Mouse (Mus musculus): ENCODE data around the gene Sec16b.

Sec16b gene

DNA sequence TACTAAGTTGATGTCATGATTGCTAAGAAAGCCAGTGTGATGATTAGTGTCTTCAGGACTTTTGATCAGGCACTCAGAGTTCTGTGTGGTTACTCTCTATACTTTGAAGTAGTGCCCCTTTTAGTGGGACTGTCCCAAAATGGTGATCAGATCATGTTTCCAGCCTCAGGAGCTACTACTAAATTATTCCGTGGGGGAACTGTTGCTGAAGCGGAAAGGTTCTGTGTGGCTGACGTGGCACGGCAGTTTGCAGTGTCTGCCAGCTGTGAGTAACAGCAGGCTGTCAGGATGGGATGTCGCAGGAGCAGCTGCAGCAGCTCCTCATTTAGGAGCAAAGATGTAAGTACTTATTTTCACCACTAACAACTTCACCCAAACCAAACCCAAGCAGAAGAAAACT lies at the start of gene Sec16b:
Sec16b (plus strand) TSS at position 207 of the 400 bp plus-strand sequence.
- no peak for DNase-seq

DNA sequence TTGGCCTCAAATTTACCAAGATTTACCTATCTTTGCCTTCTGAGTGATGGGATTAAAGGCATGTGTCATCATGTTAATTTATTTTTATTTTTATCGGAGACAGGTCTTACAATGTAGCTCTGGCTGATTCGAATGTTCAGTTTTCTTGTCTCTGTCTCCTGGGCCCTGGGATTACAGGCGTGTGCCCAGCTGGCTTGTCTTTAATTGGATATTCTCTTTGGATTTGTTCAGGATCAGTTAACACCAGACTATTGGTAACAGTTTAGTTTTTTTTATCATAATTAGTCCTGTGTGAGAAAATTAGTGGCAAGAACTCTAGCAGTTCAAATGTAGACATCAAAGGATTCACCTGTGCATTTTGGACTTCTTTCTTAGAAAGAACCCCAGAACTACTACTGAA lies 48.7 kb upstream of the Sec16b start:
- no peak for DNase-seq

DNA sequence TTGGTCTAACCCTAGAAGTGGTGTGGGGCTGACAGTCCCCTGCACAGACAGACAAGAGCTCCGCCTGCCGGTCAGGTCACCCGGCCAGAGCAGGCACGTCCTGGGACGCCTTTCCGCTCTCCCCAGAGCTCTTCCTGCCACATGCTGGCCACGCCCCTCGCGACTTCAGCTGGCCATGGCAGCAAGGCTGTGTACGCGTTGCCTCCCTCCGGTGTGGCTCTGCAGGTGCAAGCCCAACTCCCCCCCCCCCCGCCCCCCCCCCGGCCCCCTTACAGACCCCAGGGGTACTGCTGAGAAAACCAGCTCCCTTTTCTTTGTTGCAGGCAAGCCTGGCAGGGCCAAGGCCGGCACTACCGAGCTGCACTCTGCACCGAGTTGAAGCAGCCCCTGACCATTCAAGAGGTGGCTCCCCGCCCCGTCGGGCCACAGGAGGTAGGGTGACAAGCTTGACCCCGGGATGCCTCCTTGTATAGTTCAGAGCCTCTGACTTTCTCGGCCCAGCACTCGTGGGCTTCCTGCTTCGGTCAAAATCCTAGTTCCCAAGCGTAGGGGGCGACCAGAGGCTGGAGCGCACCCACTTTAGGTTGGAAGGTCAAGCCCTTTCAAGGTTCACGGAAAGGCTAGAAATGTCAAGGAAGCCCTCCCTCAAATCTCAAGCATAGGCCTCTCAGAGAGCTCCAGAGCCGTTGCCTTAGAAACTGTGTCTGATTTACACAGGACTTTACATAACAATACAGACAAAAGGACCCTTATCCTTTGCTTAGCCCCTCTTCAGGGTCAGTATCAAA lies 47.9 kb upstream of the Sec16b start, which contains the start of gene Cryzl2:
Cryzl2 (plus strand) TSS at position 157 of the 788 bp plus-strand sequence.
- peak; percentile 77 to 84 for DNase-seq

DNA sequence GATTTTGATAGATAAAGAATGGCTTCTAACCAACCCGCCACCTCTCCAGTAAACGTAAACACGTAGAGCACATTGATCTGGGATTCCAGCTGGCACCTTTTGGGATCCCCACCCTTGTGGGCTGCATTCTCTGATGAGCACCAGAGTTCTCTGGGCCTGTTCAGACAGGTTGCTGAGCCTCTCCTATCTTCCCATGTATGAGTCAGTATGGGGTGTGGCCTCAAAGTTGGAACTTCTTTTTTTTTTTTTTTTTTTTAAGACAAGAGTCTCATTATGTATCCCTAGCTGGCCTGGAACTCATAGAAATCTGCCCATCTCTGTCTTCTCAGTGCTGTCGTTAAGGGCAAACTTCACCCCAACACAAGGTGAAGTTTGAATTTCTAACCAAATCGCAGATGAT lies 46.6 kb upstream of the Sec16b start:
- no peak for DNase-seq

DNA sequence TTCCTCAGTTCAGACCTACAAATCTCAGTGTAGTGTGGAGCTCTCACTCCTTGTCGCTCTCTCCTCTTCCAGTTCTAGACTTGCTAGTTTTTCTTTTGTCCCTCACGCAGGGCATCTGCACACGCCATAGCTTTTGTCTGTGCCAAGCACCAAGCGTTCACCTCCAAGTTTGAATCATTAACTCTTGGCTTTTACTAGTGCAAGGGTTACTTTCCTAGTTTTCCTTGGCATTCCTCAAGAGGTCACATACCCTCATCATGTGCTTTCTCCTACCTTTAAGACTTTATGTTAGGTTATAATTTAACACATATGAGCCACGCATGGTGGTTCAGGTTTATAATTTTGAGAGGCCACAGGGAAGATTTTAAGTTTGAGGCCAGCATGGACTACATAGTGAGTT lies 45.3 kb upstream of the Sec16b start:
- no peak for DNase-seq

DNA sequence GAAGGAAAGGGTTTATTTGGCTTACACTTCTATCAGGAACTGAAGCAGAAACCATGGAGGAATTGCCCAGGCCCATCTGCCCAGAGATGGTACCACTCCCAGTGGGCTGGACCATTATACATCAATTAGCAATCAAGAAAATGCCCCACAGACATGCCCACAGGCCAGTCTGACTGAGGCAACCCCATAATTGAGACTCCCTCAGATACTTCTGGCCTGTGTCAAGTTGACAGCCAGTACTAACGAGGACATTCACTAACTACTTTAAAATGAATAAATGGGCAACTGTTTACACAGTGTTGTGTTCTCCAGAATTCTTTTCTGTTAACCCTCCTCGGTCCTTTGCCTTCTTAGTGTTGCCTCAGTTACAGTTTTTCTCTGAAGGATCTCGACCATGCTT lies 44.2 kb upstream of the Sec16b start:
- no peak for DNase-seq

DNA sequence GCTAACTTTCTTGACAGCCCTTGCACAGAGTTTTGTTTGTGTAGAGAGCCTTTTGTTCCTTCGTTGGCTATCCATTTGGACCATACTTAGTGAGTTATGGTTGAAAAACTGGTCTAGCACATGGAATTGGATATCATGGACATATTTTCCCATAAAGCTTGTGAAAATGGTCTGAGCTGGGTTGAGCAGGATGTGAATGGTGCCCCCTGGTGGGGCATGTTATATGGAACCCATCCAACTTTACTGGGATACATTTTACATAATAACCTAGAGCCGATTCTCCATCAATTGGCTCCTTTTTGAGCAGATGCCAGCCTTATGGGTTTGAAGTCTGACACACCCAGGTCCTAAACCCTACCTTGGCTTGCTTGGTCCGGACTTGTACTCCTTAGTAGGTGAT lies 41.3 kb upstream of the Sec16b start:
- peak in 1 of 2 experiments; percentile 7 for DNase-seq

DNA sequence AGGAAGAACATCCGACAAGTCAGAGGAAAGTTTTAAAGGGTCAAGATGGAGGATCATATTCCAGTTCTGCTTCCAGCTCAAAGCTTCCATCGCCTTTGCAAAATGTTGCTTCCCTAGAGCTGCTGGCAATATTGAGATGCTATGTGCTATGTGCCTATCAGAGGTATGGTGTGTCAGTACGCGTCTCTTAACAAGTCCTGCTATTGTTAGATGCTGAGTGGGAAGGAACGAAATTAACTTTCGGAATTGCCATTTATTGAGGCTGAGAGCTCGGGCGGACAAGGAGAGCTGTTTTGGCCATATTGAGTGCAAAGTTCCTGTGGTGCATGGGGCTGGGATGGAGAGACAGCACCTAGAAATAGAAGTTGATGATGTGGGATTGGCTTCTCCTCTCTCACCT lies 38.7 kb upstream of the Sec16b start:
- DNase-seq: no peak

DNA sequence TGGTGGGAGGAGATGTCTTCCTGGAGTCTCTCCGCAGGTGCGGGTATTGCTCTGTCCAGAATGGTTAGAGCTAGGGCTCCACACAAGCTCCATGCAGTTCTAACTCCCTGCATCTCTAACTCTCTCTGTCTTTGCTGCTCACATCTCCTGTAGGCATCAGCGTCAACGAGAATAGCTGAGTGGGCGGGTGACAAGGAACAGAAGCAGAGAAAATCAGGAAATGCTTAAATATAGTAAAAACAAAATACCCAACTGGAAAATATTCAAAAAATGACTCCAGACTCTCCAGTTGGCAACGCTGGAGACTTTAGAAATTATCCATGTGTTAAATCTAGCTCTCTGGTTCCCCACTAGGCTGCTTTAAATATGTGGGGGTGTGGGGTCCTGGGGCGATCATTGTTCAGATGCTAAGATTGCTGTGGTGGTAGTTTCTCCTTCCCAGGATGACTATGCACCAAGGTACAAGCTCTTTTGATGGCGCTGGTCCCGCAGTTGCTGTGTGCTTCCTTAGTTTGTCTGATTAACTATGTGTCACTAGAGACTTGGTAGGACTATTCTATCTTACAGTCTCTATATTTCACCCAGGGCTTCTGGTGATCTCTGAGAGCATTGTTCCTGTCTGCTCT lies 35.7 kb upstream of the Sec16b start:
- DNase-seq: no peak

DNA sequence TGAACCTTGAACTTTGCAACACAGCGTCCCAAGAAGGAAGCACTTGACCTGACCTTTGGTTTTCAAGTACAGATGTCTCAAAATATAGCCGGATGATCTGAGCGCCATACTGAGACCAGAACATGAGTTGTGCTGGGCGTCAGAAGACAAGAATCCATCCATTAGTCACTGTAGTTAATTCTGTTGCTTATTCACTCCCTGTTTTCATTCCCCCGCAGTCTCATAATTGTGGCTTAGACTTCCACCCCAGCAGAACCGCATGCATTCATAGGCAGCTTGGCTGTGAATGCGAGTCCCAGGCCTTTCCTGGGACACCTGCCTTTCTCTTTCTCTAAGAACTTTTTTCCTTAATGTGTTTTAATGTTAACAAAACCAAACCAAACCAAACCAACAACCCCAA lies 33.8 kb upstream of the Sec16b start:
- DNase-seq: no peak

DNA sequence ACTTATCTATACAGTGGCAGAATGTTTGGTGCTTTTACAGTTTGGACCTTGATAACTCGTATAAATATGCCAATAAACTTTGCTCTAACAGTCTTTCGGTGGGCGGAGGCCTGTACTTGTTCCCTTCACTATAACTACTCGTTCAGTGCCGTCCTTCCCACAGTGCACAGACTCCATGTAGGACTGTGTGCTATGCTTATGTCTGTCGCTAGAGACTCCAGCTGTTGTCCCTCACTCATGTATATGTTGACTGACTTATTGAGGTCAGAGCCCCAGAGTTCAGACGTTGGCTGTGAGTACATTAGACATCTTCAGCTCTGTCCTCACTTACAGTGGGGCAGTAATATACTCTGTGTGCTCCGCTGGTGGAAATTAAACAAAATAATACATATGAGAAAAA lies 31.7 kb upstream of the Sec16b start:
- no peak for DNase-seq

DNA sequence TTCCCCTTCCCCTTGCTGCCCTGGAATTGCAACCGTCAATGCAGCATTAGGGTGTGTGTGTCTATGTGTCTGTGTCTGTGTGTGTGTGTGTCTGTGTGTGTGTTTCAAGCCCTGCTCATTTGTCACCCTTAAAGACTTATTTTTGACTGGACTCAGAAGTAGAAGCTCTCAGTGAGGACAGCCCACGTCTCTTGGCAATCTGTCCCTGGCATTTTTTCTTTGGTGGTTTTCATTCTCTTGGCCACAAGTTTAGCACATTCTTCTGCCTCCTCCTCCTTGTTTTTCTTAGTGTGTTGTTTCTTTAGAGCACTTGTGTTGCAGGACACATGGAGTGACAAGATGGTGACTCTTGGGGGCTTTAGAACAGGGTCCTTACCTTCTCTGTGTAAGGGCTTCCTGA lies 30.3 kb upstream of the Sec16b start:
- no peak for DNase-seq

DNA sequence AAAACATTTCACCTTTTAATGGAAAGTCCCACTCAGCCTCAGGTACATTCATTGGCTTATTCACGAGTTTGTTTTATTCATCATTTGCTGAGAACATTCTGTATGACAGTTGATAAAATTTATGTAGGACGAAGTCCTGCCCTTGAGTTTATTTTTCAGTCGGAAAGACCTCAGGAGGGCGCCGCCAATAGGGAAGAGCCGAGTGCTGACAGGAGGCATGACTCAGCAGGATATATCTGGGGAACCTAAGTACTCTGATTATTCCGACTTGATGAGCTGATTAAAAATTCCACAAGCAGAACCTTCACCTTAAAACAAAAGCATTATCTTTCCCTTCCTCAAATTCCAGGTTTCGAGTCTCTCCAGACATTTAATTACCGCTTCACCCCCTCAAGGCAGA lies 26.4 kb upstream of the Sec16b start:
- no peak for DNase-seq

DNA sequence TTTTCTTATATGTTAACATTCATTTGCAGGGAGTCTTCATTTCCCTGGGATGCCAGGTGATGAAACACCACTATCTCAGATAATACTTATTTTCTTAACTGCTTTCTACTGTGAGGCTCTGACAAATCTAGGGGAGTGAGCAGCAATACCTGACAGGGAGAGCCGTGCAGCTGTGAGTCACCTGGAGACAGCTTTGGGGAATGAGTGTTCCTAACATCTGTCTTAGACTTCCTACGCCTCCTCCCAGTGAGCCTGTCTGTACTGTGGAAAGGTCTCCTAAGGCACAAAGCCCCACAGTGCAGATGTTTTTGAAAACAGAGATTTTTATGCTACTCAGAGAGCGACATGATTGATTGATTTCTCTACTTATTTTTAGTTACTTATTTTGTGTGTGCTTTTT lies 25.6 kb upstream of the Sec16b start:
- no peak for DNase-seq

DNA sequence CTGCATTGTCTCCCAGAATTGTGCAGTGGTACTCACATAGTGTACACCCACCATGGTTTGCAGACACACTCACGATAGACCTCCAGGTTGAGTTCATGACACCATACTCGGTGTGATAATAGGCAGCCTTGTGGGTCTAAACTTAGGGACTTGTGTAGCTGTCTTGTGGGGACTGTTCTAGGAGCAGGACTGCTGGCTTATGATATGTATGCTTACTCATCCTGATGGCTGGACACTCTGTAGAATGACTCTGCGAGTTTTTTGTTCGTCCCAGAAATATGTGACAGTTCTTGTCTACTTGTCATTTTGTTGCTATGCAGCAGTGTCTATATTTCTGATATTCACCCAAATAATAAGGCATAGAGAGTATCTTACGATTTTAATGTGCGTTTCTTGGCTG lies 24.9 kb upstream of the Sec16b start:
- DNase-seq: no peak

DNA sequence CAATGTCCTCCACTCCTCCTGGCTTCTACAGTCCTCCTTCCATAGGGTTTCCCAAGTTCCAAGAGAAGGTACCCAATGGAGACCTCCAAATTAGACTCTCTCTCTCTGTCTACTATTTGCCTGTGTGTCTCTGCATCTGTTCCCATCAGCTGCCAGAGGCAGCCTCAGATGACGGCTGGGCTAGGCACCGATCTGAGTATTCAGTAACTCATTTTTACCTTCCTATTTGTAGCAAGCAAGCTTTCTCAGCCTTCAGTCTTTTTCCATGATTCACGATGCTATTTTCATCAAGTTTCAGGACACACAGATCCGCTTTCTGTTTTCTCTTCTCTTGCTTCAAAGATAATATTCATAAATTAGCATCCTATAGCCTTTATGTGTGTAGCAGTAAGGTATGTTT lies 22.4 kb upstream of the Sec16b start:
- DNase-seq: no peak

DNA sequence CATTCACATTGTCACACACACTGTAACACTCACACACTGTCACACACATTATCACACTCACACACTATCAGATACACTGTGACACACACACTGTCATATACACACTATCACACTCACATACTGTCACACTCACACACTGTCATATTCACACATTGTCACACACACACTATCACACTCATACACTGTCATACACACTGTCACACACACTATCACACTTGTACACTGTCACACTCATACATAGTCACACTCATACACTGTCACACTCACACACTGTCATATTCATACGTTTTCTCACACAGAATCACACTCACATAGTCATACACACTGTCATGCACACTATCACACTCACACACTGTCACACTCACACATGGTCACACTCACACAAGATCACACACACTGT lies 5.9 kb upstream of the Sec16b start:
- no peak for DNase-seq

DNA sequence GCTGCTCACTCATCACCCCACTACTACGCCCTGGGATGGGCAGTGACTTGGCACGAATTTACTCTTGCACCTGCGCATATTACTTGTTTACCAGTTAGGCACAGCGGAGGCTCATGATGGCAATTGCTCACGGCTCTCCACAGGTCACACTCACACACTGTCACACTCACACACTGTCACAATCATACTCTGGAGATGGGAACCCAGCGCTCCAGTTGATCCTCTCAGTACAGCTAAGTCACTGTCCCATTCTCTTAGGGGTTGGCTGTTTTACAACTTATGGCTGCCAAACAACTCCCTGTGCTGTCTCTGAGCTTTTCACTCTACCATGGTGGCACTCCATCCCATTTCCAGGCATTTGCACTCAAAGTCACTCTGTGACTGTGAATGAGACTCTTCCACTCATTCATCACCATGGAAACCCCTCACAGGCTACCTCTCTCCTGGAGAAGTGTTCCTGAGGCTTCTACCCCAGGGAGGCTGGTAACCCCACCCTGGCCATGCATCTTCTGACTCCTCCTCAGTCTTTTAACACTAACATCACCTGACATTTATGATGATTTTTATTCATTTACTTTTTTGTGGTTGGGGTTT lies 5.1 kb upstream of the Sec16b start:
- no peak for DNase-seq

DNA sequence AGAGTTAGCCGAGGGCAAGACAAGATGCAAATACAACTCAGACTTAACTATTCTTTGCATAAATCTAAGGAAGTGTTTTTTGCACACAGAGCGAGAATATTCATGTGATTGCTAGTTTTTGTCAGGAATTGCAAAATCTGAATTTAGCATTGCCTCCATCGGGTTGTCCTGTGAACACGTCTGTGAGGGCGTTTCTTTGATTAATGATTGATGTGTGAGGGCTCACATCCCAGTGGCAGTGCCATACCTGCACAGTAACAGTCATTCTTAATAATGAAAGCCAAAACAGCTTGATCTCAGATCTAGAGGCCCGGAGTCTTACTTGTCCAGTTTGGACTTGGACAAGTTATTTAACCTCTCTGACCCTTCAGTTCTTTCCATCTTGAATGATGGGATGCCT lies 3.5 kb upstream of the Sec16b start:
- no peak for DNase-seq

DNA sequence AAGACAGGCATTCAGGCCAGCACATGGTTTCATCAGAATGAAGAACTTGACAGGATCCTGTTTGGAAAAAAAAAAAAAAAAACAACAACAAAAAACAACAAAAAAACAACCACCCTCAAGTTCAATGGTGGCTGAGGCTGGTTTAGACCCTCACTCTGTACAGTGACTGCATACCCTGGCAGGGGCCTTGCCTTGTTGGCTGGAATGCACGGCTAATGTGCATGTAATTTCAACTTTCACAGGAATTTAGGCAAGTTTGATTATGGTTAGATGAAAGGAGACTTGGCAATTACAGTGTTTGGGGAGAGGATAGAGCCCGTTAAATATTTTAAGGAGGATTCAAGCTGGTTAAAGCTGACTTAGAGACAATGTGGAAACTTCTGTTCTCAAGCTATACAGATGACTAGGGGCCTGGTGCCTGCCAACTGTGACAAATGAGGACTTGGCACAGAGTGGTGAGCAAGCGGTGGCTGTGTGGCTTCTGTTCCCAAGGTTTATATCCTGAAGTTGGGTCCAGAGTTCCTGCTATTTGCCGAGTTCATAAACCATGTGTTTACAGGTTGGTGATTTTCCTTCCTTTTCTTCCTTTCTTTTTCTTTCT lies 567 bp downstream of the Sec16b start:
- no peak for DNase-seq

DNA sequence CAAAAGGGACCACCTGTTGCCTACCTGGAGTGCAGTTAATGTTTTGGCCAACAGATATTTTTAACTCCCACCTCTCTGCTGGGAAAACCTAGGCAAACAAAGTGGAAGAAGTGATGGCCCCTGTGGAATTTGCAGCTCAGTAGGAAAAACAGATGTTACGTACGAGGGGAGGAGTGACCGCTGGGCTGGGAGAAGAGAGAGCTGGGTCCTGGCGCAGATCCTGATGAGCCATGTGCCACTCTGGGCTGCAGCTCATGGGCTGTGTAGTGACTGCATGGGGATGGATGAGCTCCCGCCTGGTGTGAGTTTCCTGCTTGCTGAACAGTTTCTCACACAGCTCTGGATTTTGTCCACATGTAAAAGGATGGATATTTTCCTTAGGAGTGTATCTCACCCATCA lies 1.3 kb downstream of the Sec16b start:
- no peak for DNase-seq

DNA sequence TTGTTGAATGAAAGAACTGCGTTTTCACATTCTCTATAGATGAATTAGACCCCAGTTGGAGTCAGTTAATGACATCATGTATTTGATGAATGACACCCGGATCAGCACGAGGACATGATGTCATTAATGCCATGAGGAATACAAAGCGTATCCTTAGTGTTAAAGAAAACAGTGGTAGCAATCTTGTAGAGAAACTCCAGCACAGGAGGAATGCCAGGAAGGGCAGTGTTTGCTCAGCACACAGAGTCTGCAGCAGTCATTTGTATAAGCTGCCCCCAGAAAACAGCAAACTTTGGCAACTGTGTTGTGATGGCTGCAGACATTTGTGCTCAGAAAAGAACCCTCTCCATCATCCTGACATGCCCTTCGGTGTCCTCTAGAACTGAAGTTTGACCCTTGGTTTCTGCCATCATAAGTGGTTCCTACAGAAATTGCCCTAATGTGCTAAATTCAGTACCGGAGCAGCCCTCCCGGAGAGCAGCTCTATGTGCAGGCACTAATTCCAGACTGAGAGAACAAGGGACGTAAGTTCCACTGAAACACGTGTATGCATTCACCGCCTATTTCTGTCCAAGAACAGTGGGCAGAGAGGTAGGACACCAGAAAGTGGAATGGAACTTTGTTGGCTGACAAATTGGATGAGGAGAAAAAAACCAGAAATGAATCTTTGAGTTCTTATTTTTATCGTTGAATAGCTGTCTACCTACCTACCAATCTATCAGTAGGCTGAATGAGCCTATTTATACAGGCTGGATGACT lies 6.3 kb downstream of the Sec16b start:
- no peak for DNase-seq

DNA sequence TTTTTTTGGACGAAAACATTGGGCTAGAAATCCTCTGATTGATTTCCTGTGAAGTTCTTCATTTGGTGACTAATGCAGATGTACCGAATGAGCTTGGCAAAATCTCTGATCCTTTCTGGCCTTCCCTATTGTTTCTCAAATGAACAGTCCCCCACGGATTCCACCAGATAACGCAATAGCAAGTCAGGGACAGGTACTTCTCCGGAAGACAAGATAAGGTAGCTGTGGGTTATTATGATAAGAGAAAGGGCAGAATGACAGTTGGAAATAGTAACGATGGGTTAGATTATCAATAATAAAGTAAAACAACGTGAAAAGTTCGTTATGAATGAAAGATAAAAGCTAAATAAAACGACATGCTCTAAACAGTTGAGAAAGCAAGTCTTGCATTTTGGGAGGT lies 7.0 kb downstream of the Sec16b start:
- DNase-seq: no peak
